Mouse (Mus musculus): Measurements from ENCODE around the gene Nolc1.

- TF ChIP-seq CTCF (IDR thresholded peaks at IDR 0.05; ENCODE audit: borderline replicate concordance, insufficient read depth, low read depth, low read length) (no peak), POLR2A (IDR thresholded peaks at IDR 0.05; ENCODE audit: borderline replicate concordance, insufficient read depth, low read length) (no peak)
Measured at GRCm38 (mm10) chr19:46058466-46058865, 17.2 kb upstream of the Nolc1 start.
